Mouse (Mus musculus): ENCODE results near the gene Glul. TPM values are rescaled to one million over a fixed set of nuclear protein-coding genes. Genes with fewer than 3 reads are reported as not detected.

The Glul gene
- polyA plus RNA-seq, 1 experiment from 2014 or later = 62.5 TPM

GRCm38 (mm10) chr1:153946971-153947370 is 47.2 kb downstream of the Glul start:
- H3K4me1 ChIP-seq (ENCODE audit: control insufficient read depth in 2 of 2, insufficient read depth in 2 of 2, low read length in 2 of 2) = no peaks in the 10 kb centered on the region
- WGBS = 44% methylated on average over 7 of the region's 7 CpGs
- H3K36me3 ChIP-seq (ENCODE audit: control insufficient read depth, insufficient read depth, low read length) = no peaks in the 10 kb centered on the region
- H3K4me3 ChIP-seq (ENCODE audit: control insufficient read depth in 1 of 2, insufficient read depth in 1 of 2, low read depth in 1 of 2, low read length in 2 of 2) = no peak overlapping the region
- no peak overlapping the region for H3K4me2 ChIP-seq (ENCODE audit: low read length)
- no peak overlapping the region for H3K27ac ChIP-seq (replicated peaks in 1 of 2; ENCODE audit: control insufficient read depth in 1 of 2, insufficient read depth in 1 of 2, low read depth in 2 of 2, low read length in 2 of 2)
- ATAC-seq (ENCODE audit: insufficient number of reproducible peaks, insufficient read depth, low FRiP score, low read depth) = no peak
- H3K9ac ChIP-seq (ENCODE audit: low read length) = no peak overlapping the region
- no peaks in the 10 kb centered on the region for H3K9me3 ChIP-seq (ENCODE audit: control insufficient read depth, low read length)
- H3K27me3 ChIP-seq (ENCODE audit: control insufficient read depth, insufficient read depth, low read length) = no peaks in the 10 kb centered on the region

GRCm38 (mm10) chr1:153947837-153948236 is 48.1 kb downstream of the Glul start:
- Histone ChIP-seq H3K4me2 (ENCODE audit: low read length) (no peak overlapping the region), H3K9me3 (ENCODE audit: control insufficient read depth, low read length) (no peaks in the 10 kb centered on the region), H3K4me1 (ENCODE audit: control insufficient read depth in 2 of 2, insufficient read depth in 2 of 2, low read length in 2 of 2) (no peaks in the 10 kb centered on the region), H3K27me3 (ENCODE audit: control insufficient read depth, insufficient read depth, low read length) (no peaks in the 10 kb centered on the region), H3K36me3 (ENCODE audit: control insufficient read depth, insufficient read depth, low read length) (no peaks in the 10 kb centered on the region), H3K9ac (ENCODE audit: low read length) (no peak overlapping the region), H3K27ac (replicated peaks in 1 of 2; ENCODE audit: control insufficient read depth in 1 of 2, insufficient read depth in 1 of 2, low read depth in 2 of 2, low read length in 2 of 2) (no peak overlapping the region), H3K4me3 (ENCODE audit: control insufficient read depth in 1 of 2, insufficient read depth in 1 of 2, low read depth in 1 of 2, low read length in 2 of 2) (no peak overlapping the region)
- 88% methylated on average over 6 of the region's 6 CpGs for WGBS
- no peak for ATAC-seq (ENCODE audit: insufficient number of reproducible peaks, insufficient read depth, low FRiP score, low read depth)

GRCm38 (mm10) chr1:153953232-153953631 is 53.5 kb downstream of the Glul start:
- ATAC-seq (ENCODE audit: insufficient number of reproducible peaks, insufficient read depth, low FRiP score, low read depth) = no peak
- Histone ChIP-seq H3K4me3 (ENCODE audit: control insufficient read depth in 1 of 2, insufficient read depth in 1 of 2, low read depth in 1 of 2, low read length in 2 of 2) (no peak overlapping the region), H3K9me3 (ENCODE audit: control insufficient read depth, low read length) (no peaks in the 10 kb centered on the region), H3K4me2 (ENCODE audit: low read length) (no peak overlapping the region), H3K36me3 (ENCODE audit: control insufficient read depth, insufficient read depth, low read length) (no peaks in the 10 kb centered on the region), H3K4me1 (ENCODE audit: control insufficient read depth in 2 of 2, insufficient read depth in 2 of 2, low read length in 2 of 2) (no peaks in the 10 kb centered on the region), H3K27ac (replicated peaks in 1 of 2; ENCODE audit: control insufficient read depth in 1 of 2, insufficient read depth in 1 of 2, low read depth in 2 of 2, low read length in 2 of 2) (no peak overlapping the region), H3K27me3 (ENCODE audit: control insufficient read depth, insufficient read depth, low read length) (no peaks in the 10 kb centered on the region), H3K9ac (ENCODE audit: low read length) (no peak overlapping the region)
- 73% methylated on average over 9 of the region's 9 CpGs for WGBS

- Histone ChIP-seq H3K4me3 (ENCODE audit: control insufficient read depth in 1 of 2, insufficient read depth in 1 of 2, low read depth in 1 of 2, low read length in 2 of 2) (no peak overlapping the region), H3K36me3 (ENCODE audit: control insufficient read depth, insufficient read depth, low read length) (no peaks in the 10 kb centered on the region), H3K9ac (ENCODE audit: low read length) (no peak overlapping the region), H3K27me3 (ENCODE audit: control insufficient read depth, insufficient read depth, low read length) (no peaks in the 10 kb centered on the region), H3K27ac (replicated peaks in 1 of 2; ENCODE audit: control insufficient read depth in 1 of 2, insufficient read depth in 1 of 2, low read depth in 2 of 2, low read length in 2 of 2) (no peak overlapping the region), H3K4me1 (ENCODE audit: control insufficient read depth in 2 of 2, insufficient read depth in 2 of 2, low read length in 2 of 2) (no peaks in the 10 kb centered on the region), H3K9me3 (ENCODE audit: control insufficient read depth, low read length) (no peaks in the 10 kb centered on the region), H3K4me2 (ENCODE audit: low read length) (no peak overlapping the region)
- ATAC-seq (ENCODE audit: insufficient number of reproducible peaks, insufficient read depth, low FRiP score, low read depth) = no peak
- WGBS = 64% methylated on average over 6 of the region's 6 CpGs
Measured at GRCm38 (mm10) chr1:153953797-153954196, 54.1 kb downstream of the Glul start.

- Histone ChIP-seq H3K27me3 (ENCODE audit: control insufficient read depth, insufficient read depth, low read length) (no peaks in the 10 kb centered on the region), H3K9me3 (ENCODE audit: control insufficient read depth, low read length) (no peaks in the 10 kb centered on the region), H3K9ac (ENCODE audit: low read length) (no peak overlapping the region), H3K4me1 (ENCODE audit: control insufficient read depth in 2 of 2, insufficient read depth in 2 of 2, low read length in 2 of 2) (peaks cover 2 to 9% of the 10 kb centered on the region in 2 experiments; a peak in 2 of 4 replicates), H3K36me3 (ENCODE audit: control insufficient read depth, insufficient read depth, low read length) (no peaks in the 10 kb centered on the region), H3K27ac (replicated peaks in 1 of 2; ENCODE audit: control insufficient read depth in 1 of 2, insufficient read depth in 1 of 2, low read depth in 2 of 2, low read length in 2 of 2) (no peak overlapping the region), H3K4me2 (ENCODE audit: low read length) (no peak overlapping the region), H3K4me3 (ENCODE audit: control insufficient read depth in 1 of 2, insufficient read depth in 1 of 2, low read depth in 1 of 2, low read length in 2 of 2) (no peak overlapping the region)
- 48% methylated on average over 1 of the region's 1 CpGs for WGBS
- no peak for ATAC-seq (ENCODE audit: insufficient number of reproducible peaks, insufficient read depth, low FRiP score, low read depth)
Measured at GRCm38 (mm10) chr1:153957850-153958249, 58.1 kb downstream of the Glul start.

Small RNAs within 50 kb of the gene (microRNA-seq; reads per million reads assigned to microRNA genes)
- 21.8 reads per million, percentile 32 among the genes with 10 or more reads in this experiment for gene Mir8114

Other genes with a start within 250 kb of the Glul start
- 0.08 and 0.58 TPM in 2 replicates for gene Rgs8, start 246.9 kb upstream of the Glul start, polyA plus RNA-seq (2014; fragmentation: Nextera tagmentation; extraction: Ambion mirVana)
- gene Rgs16, start 159.6 kb upstream of the Glul start, polyA plus RNA-seq (2014; fragmentation: Nextera tagmentation; extraction: Ambion mirVana) = 1.8 and 2.2 TPM in 2 replicates
- 24.3 and 26.7 TPM in 2 replicates for gene Rnasel, start 150.5 kb upstream of the Glul start, polyA plus RNA-seq (2014; fragmentation: Nextera tagmentation; extraction: Ambion mirVana)
- gene Rgsl1, start 55.8 kb upstream of the Glul start, polyA plus RNA-seq (2014; fragmentation: Nextera tagmentation; extraction: Ambion mirVana) = not detected in 2 replicates
- 0.12 TPM in 1 of 2 replicates, not detected in the other for gene Teddm1b, start 25.6 kb upstream of the Glul start, polyA plus RNA-seq (2014; fragmentation: Nextera tagmentation; extraction: Ambion mirVana)
- gene Teddm1a, start 8.2 kb upstream of the Glul start, polyA plus RNA-seq (2014; fragmentation: Nextera tagmentation; extraction: Ambion mirVana) = not detected in 2 replicates
- gene Teddm2, start 284 bp downstream of the Glul start, polyA plus RNA-seq (2014; fragmentation: Nextera tagmentation; extraction: Ambion mirVana) = 0.35 and 0.49 TPM in 2 replicates